Mouse (Mus musculus) brain, embryonic 14.5 days (tissue): ENCODE measurements at regions not wholly inside any gene's neighbourhood (a gene's known extent, or its start where the extent isn't known, plus 50 kb on each side); places are given as distances from the start of the nearest gene placed in this dataset.

ENCODE experiments used
- DNase-seq: peaks from one replicate; pipeline ENCODE4 v3.0.0-alpha.2; 2011; ENCODE audit warnings: low read depth
- CTCF ChIP-seq: fragments of 200-500 bp; IDR thresholded peaks from 2 replicates; pipeline ENCODE4 v1.5.1; 2012; ENCODE audit warnings: inconsistent platforms, mild to moderate bottlenecking, moderate library complexity, borderline replicate concordance; ENCODE audit not compliant: insufficient read depth, insufficient read length; ENCODE audit errors: extremely low read depth
- POLR2A ChIP-seq: fragments of 200-500 bp; IDR thresholded peaks from 2 replicates; pipeline ENCODE4 v1.6.1; 2012; ENCODE audit warnings: mild to moderate bottlenecking, inconsistent platforms, borderline replicate concordance; ENCODE audit not compliant: poor library complexity, insufficient read depth, insufficient read length, severe bottlenecking; ENCODE audit errors: extremely low read depth

GRCm38 (mm10) chr15:3669411-3669810 lies 86.1 kb upstream of the Ghr start:
- TF ChIP-seq POLR2A, result no peak
- TF ChIP-seq CTCF, result no peak

GRCm38 (mm10) chr15:3668863-3669262 lies 85.6 kb upstream of the Ghr start:
- TF ChIP-seq POLR2A (no peak), CTCF (no peak)
- no peak for DNase-seq

More at GRCm38 (mm10) chr15:3669411-3669810, 86.1 kb upstream of the Ghr start:
- DNase-seq, result no peak

GRCm38 (mm10) chr15:3648741-3649140 lies 65.4 kb upstream of the Ghr start:
- TF ChIP-seq POLR2A (no peak), CTCF (no peak)
- no peak for DNase-seq

GRCm38 (mm10) chr15:3640091-3640490 lies 56.8 kb upstream of the Ghr start:
- TF ChIP-seq CTCF, result no peak
- TF ChIP-seq POLR2A, result no peak
- peak; percentile 3 for DNase-seq
